Mouse (Mus musculus): ENCODE results near the gene Ddx60. TPM values are rescaled to one million over a fixed set of nuclear protein-coding genes. Genes with fewer than 3 reads are reported as not detected.
A peak's percentile ranks its signal among the peaks of the same experiment; 100 is the strongest.
"Not testable (repeated sequence)": the region's sequence is repeated elsewhere in the genome, so short reads cannot be mapped to it uniquely, and the experiment has no call there.

Ddx60 gene
- polyA plus RNA-seq, 1 experiment from 2014 or later = 0.59 TPM

GRCm38 (mm10) chr8:61919145-61919788, 8.6 kb upstream of the Ddx60 start:
- Histone ChIP-seq H3K9ac (no peak overlapping the region), H3K36me3 (replicated peaks) (no peaks in the 10 kb centered on the region), H3K4me2 (no peak overlapping the region), H3K27me3 (no peaks in the 10 kb centered on the region), H3K9me3 (no peaks in the 10 kb centered on the region), H3K4me1 (no peaks in the 10 kb centered on the region), H3K27ac (no peak overlapping the region), H3K4me3 (replicated peaks) (no peak overlapping the region)
- 90% methylated on average over 2 of the region's 2 CpGs for WGBS
- ATAC-seq (ENCODE audit: low FRiP score) = no peak

GRCm38 (mm10) chr8:61920389-61920788, 7.5 kb upstream of the Ddx60 start:
- no peak overlapping the region for H3K9ac ChIP-seq
- H3K9me3 ChIP-seq = no peaks in the 10 kb centered on the region
- no peaks in the 10 kb centered on the region for H3K36me3 ChIP-seq (replicated peaks)
- H3K27me3 ChIP-seq = no peaks in the 10 kb centered on the region
- H3K4me3 ChIP-seq (replicated peaks) = no peak overlapping the region
- no peaks in the 10 kb centered on the region for H3K4me1 ChIP-seq
- no peak overlapping the region for H3K27ac ChIP-seq
- WGBS = 86% methylated on average over 7 of the region's 7 CpGs
- no peak for ATAC-seq (ENCODE audit: low FRiP score)
- H3K4me2 ChIP-seq = no peak overlapping the region

GRCm38 (mm10) chr8:61921454-61922054, 6.3 kb upstream of the Ddx60 start:
- no peak for ATAC-seq (ENCODE audit: low FRiP score)
- no peak overlapping the region for H3K27ac ChIP-seq
- no peak overlapping the region for H3K9ac ChIP-seq
- WGBS = 83% methylated on average over 10 of the region's 10 CpGs
- no peaks in the 10 kb centered on the region for H3K36me3 ChIP-seq (replicated peaks)
- no peak overlapping the region for H3K4me3 ChIP-seq (replicated peaks)
- no peaks in the 10 kb centered on the region for H3K9me3 ChIP-seq
- no peaks in the 10 kb centered on the region for H3K27me3 ChIP-seq
- no peaks in the 10 kb centered on the region for H3K4me1 ChIP-seq
- no peak overlapping the region for H3K4me2 ChIP-seq

- Histone ChIP-seq H3K9me3 (no peaks in the 10 kb centered on the region), H3K4me1 (peaks cover 6% of the 10 kb centered on the region), H3K36me3 (replicated peaks) (no peaks in the 10 kb centered on the region), H3K4me2 (no peak overlapping the region), H3K9ac (no peak overlapping the region), H3K27me3 (0 out of 2 replicates have a peak, but pooled peaks cover 6% of the 10 kb centered on the region), H3K4me3 (replicated peaks) (no peak overlapping the region), H3K27ac (no peak overlapping the region)
- 88% methylated on average over 1 of the region's 1 CpGs for WGBS
- ATAC-seq (ENCODE audit: low FRiP score) = no peak
Observed at GRCm38 (mm10) chr8:61924518-61924917, 3.4 kb upstream of the Ddx60 start.

GRCm38 (mm10) chr8:61933243-61933642, 5.4 kb downstream of the Ddx60 start:
- 52% methylated on average over 2 of the region's 2 CpGs for WGBS
- no peak overlapping the region for H3K27ac ChIP-seq
- H3K4me2 ChIP-seq = no peak overlapping the region
- no peak overlapping the region for H3K4me3 ChIP-seq (replicated peaks)
- H3K4me1 ChIP-seq = peaks cover 11% of the 10 kb centered on the region
- no peaks in the 10 kb centered on the region for H3K9me3 ChIP-seq
- no peak for ATAC-seq (ENCODE audit: low FRiP score)
- no peak overlapping the region for H3K9ac ChIP-seq
- H3K36me3 ChIP-seq (replicated peaks) = no peaks in the 10 kb centered on the region
- H3K27me3 ChIP-seq = 0 out of 2 replicates have a peak, but pooled peaks cover 3% of the 10 kb centered on the region

- Histone ChIP-seq H3K4me3 (replicated peaks) (no peak overlapping the region), H3K27me3 (no peaks in the 10 kb centered on the region), H3K27ac (no peak overlapping the region), H3K4me1 (peaks cover 11% of the 10 kb centered on the region; the same call in 1 of the 2 replicates), H3K36me3 (replicated peaks) (no peaks in the 10 kb centered on the region), H3K4me2 (no peak overlapping the region), H3K9me3 (no peaks in the 10 kb centered on the region), H3K9ac (no peak overlapping the region)
- peak; percentile 55; the same call in 1 of the 2 replicates for ATAC-seq (ENCODE audit: low FRiP score)
- 50% methylated on average over 2 of the region's 2 CpGs for WGBS
Observed at GRCm38 (mm10) chr8:61937576-61937975, 9.7 kb downstream of the Ddx60 start.

- H3K9me3 ChIP-seq; H3K36me3 ChIP-seq (replicated peaks); H3K4me3 ChIP-seq (replicated peaks); H3K4me1 ChIP-seq; H3K9ac ChIP-seq; ATAC-seq (ENCODE audit: low FRiP score); H3K27ac ChIP-seq; H3K27me3 ChIP-seq; H3K4me2 ChIP-seq: not testable (repeated sequence)
- WGBS = 80% methylated on average over 4 of the region's 4 CpGs
Observed at GRCm38 (mm10) chr8:61964591-61965375, 36.9 kb downstream of the Ddx60 start.

GRCm38 (mm10) chr8:61969581-61969980, 41.7 kb downstream of the Ddx60 start:
- no peaks in the 10 kb centered on the region for H3K27me3 ChIP-seq
- no peak for ATAC-seq (ENCODE audit: low FRiP score)
- no peak overlapping the region for H3K4me3 ChIP-seq (replicated peaks)
- no peak overlapping the region for H3K9ac ChIP-seq
- H3K27ac ChIP-seq = no peak overlapping the region
- no peaks in the 10 kb centered on the region for H3K9me3 ChIP-seq
- 31% methylated on average over 3 of the region's 3 CpGs for WGBS
- no peaks in the 10 kb centered on the region for H3K4me1 ChIP-seq
- H3K36me3 ChIP-seq (replicated peaks) = no peaks in the 10 kb centered on the region
- H3K4me2 ChIP-seq = no peak overlapping the region

GRCm38 (mm10) chr8:61984941-61985340, 57.1 kb downstream of the Ddx60 start:
- 94% methylated on average over 4 of the region's 4 CpGs for WGBS
- Histone ChIP-seq H3K9ac (no peak overlapping the region), H3K4me2 (no peak overlapping the region), H3K27ac (no peak overlapping the region), H3K9me3 (no peaks in the 10 kb centered on the region), H3K36me3 (replicated peaks) (no peaks in the 10 kb centered on the region), H3K4me3 (replicated peaks) (no peak overlapping the region), H3K27me3 (no peaks in the 10 kb centered on the region), H3K4me1 (peaks cover 4% of the 10 kb centered on the region; the same call in 1 of the 2 replicates)
- no peak for ATAC-seq (ENCODE audit: low FRiP score)

- H3K27me3 ChIP-seq = no peaks in the 10 kb centered on the region
- no peak overlapping the region for H3K9ac ChIP-seq
- peaks cover 4% of the 10 kb centered on the region; the same call in 1 of the 2 replicates for H3K4me1 ChIP-seq
- no peak for ATAC-seq (ENCODE audit: low FRiP score)
- H3K4me3 ChIP-seq (replicated peaks) = no peak overlapping the region
- no peaks in the 10 kb centered on the region for H3K36me3 ChIP-seq (replicated peaks)
- whole genome bisulfite sequencing = 71% methylated on average over 6 of the region's 6 CpGs
- no peak overlapping the region for H3K4me2 ChIP-seq
- H3K27ac ChIP-seq = no peak overlapping the region
- no peaks in the 10 kb centered on the region for H3K9me3 ChIP-seq
Observed at GRCm38 (mm10) chr8:61985703-61986475, 58.0 kb downstream of the Ddx60 start.

GRCm38 (mm10) chr8:61989464-61989863, 61.6 kb downstream of the Ddx60 start:
- ATAC-seq (ENCODE audit: low FRiP score) = peak; percentile 74; the same call in 1 of the 2 replicates
- no peaks in the 10 kb centered on the region for H3K27me3 ChIP-seq
- H3K27ac ChIP-seq = no peak overlapping the region
- WGBS = 24% methylated on average over 6 of the region's 6 CpGs
- no peak overlapping the region for H3K4me3 ChIP-seq (replicated peaks)
- H3K9me3 ChIP-seq = no peaks in the 10 kb centered on the region
- no peaks in the 10 kb centered on the region for H3K36me3 ChIP-seq (replicated peaks)
- H3K9ac ChIP-seq = no peak overlapping the region
- H3K4me1 ChIP-seq = peaks cover 4% of the 10 kb centered on the region; the same call in 1 of the 2 replicates
- no peak overlapping the region for H3K4me2 ChIP-seq

GRCm38 (mm10) chr8:61992796-61993195, 64.9 kb downstream of the Ddx60 start:
- Histone ChIP-seq H3K4me1 (peaks cover 4% of the 10 kb centered on the region; the same call in 1 of the 2 replicates), H3K9ac (no peak overlapping the region), H3K36me3 (replicated peaks) (no peaks in the 10 kb centered on the region), H3K27ac (no peak overlapping the region), H3K27me3 (no peaks in the 10 kb centered on the region), H3K4me2 (no peak overlapping the region), H3K9me3 (no peaks in the 10 kb centered on the region), H3K4me3 (replicated peaks) (no peak overlapping the region)
- no peak for ATAC-seq (ENCODE audit: low FRiP score)
- 92% methylated on average over 1 of the region's 1 CpGs for WGBS
